Mouse (Mus musculus): ENCODE measurements around the gene Cmtm7. TPM values are rescaled to one million over a fixed set of nuclear protein-coding genes. Genes with fewer than 3 reads are reported as not detected.
A peak's percentile ranks its signal among the peaks of the same experiment; 100 is the strongest.

Cmtm7 gene
- polyA plus RNA-seq, 1 experiment = 63.7 TPM

- peaks cover 20% of the 10 kb centered on the region for H3K36me3 ChIP-seq (ENCODE audit: control insufficient read depth, insufficient read depth, low read length, poor library complexity, severe bottlenecking)
- no peak overlapping the region for H3K4me3 ChIP-seq (ENCODE audit: low read depth, low read length)
- peak; percentile 9 for TF ChIP-seq CTCF (IDR thresholded peaks at IDR 0.05; ENCODE audit: low read depth, low read length)
- TF ChIP-seq POLR2A (IDR thresholded peaks at IDR 0.05; ENCODE audit: insufficient read depth, low read length) = no peak
- TF ChIP-seq EP300 (IDR thresholded peaks at IDR 0.05; ENCODE audit: insufficient read depth, low read depth, low read length) = no peak
- no peak overlapping the region for H3K9ac ChIP-seq (ENCODE audit: low read depth, poor library complexity, severe bottlenecking)
- H3K4me1 ChIP-seq (ENCODE audit: control insufficient read depth, insufficient read depth, low read length) = peaks cover 4% of the 10 kb centered on the region
- no peaks in the 10 kb centered on the region for H3K27me3 ChIP-seq (ENCODE audit: control insufficient read depth, insufficient read depth, low read length, poor library complexity, severe bottlenecking)
- no peak overlapping the region for H3K27ac ChIP-seq (ENCODE audit: insufficient read depth, low read length)
- no peaks in the 10 kb centered on the region for H3K9me3 ChIP-seq (replicated peaks; ENCODE audit: control insufficient read depth, insufficient read depth, low read length, poor library complexity, severe bottlenecking)
Measured at GRCm38 (mm10) chr9:114727315-114727714, 54.3 kb downstream of the Cmtm7 start.

DNA sequence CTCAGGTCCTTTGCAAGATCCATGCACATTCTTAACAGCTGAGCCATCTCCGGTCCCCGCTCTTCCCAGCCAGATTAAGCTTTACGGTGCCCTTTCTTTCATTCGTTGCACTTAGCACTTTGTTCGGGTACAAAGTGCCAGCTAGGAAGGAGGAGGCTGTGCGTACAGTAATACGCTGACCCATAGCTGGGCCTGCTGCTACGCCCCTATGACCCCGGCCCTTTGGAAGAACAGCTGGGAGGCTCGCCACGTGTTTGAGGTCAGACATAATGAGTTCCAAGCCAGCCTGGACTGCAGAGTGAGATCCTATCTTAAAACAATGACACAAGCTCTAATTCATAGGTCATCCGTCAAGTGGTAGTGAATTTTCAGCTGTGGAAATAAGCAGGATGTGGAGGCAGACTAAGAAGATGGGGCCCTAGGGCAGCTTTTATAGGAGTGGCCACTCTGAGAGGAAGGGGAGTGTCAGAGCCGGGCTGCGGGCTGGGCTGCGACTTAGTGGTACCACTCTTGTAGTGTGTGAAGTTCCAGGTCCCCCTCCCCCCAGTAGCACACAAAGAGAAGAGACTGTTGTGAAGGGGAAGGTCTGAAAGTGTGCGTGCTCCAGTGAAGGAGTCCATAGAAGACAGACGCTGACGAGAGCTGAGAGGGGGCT is 64.9 kb downstream of the Cmtm7 start:
- no peak for TF ChIP-seq POLR2A (IDR thresholded peaks at IDR 0.05; ENCODE audit: insufficient read depth, low read length)
- TF ChIP-seq CTCF (IDR thresholded peaks at IDR 0.05; ENCODE audit: low read depth, low read length) = no peak
- no peak for TF ChIP-seq EP300 (IDR thresholded peaks at IDR 0.05; ENCODE audit: insufficient read depth, low read depth, low read length)
- Histone ChIP-seq H3K27ac (ENCODE audit: insufficient read depth, low read length) (no peak overlapping the region), H3K9me3 (replicated peaks; ENCODE audit: control insufficient read depth, insufficient read depth, low read length, poor library complexity, severe bottlenecking) (no peaks in the 10 kb centered on the region), H3K9ac (ENCODE audit: low read depth, poor library complexity, severe bottlenecking) (no peak overlapping the region), H3K27me3 (ENCODE audit: control insufficient read depth, insufficient read depth, low read length, poor library complexity, severe bottlenecking) (no peaks in the 10 kb centered on the region), H3K4me1 (ENCODE audit: control insufficient read depth, insufficient read depth, low read length) (no peaks in the 10 kb centered on the region), H3K4me3 (ENCODE audit: low read depth, low read length) (no peak overlapping the region), H3K36me3 (ENCODE audit: control insufficient read depth, insufficient read depth, low read length, poor library complexity, severe bottlenecking) (peaks cover 47% of the 10 kb centered on the region)

GRCm38 (mm10) chr9:114713481-114713880 is 68.2 kb downstream of the Cmtm7 start:
- Histone ChIP-seq H3K9ac (ENCODE audit: low read depth, poor library complexity, severe bottlenecking) (no peak overlapping the region), H3K9me3 (replicated peaks; ENCODE audit: control insufficient read depth, insufficient read depth, low read length, poor library complexity, severe bottlenecking) (no peaks in the 10 kb centered on the region), H3K27ac (ENCODE audit: insufficient read depth, low read length) (no peak overlapping the region), H3K36me3 (ENCODE audit: control insufficient read depth, insufficient read depth, low read length, poor library complexity, severe bottlenecking) (peaks cover 41% of the 10 kb centered on the region), H3K4me3 (ENCODE audit: low read depth, low read length) (no peak overlapping the region), H3K27me3 (ENCODE audit: control insufficient read depth, insufficient read depth, low read length, poor library complexity, severe bottlenecking) (no peaks in the 10 kb centered on the region), H3K4me1 (ENCODE audit: control insufficient read depth, insufficient read depth, low read length) (no peaks in the 10 kb centered on the region)
- TF ChIP-seq EP300 (IDR thresholded peaks at IDR 0.05; ENCODE audit: insufficient read depth, low read depth, low read length) = no peak
- TF ChIP-seq CTCF (IDR thresholded peaks at IDR 0.05; ENCODE audit: low read depth, low read length) = no peak
- TF ChIP-seq POLR2A (IDR thresholded peaks at IDR 0.05; ENCODE audit: insufficient read depth, low read length) = no peak

DNA sequence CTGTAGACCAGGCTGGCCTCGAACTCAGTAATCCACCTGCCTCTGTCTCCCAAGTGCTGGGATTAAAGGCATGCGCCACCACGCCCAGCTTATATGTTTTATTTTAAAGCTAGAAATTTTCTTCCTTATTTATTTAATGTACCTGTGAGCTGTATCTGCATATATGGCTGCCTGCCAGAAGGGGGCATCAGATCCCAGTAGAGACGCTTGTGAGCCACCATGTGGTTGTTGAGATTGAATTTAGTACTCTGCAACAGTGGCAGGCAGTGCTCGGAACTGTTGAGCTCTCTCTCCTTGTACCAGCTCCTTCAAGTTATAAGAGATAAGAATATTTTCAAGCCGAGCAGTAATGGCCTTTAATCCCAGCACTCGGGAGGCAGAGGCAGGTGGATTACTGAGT is 71.3 kb downstream of the Cmtm7 start:
- no peaks in the 10 kb centered on the region for H3K27me3 ChIP-seq (ENCODE audit: control insufficient read depth, insufficient read depth, low read length, poor library complexity, severe bottlenecking)
- no peak overlapping the region for H3K9ac ChIP-seq (ENCODE audit: low read depth, poor library complexity, severe bottlenecking)
- no peak overlapping the region for H3K4me3 ChIP-seq (ENCODE audit: low read depth, low read length)
- no peaks in the 10 kb centered on the region for H3K4me1 ChIP-seq (ENCODE audit: control insufficient read depth, insufficient read depth, low read length)
- H3K27ac ChIP-seq (ENCODE audit: insufficient read depth, low read length) = no peak overlapping the region
- peaks cover 7% of the 10 kb centered on the region for H3K9me3 ChIP-seq (replicated peaks; ENCODE audit: control insufficient read depth, insufficient read depth, low read length, poor library complexity, severe bottlenecking)
- peaks cover 45% of the 10 kb centered on the region for H3K36me3 ChIP-seq (ENCODE audit: control insufficient read depth, insufficient read depth, low read length, poor library complexity, severe bottlenecking)
- TF ChIP-seq CTCF (IDR thresholded peaks at IDR 0.05; ENCODE audit: low read depth, low read length) (peak; percentile 72), EP300 (IDR thresholded peaks at IDR 0.05; ENCODE audit: insufficient read depth, low read depth, low read length) (no peak)

GRCm38 (mm10) chr9:114707805-114708204 is 73.9 kb downstream of the Cmtm7 start:
- peaks cover 35% of the 10 kb centered on the region for H3K36me3 ChIP-seq (ENCODE audit: control insufficient read depth, insufficient read depth, low read length, poor library complexity, severe bottlenecking)
- peaks cover 9% of the 10 kb centered on the region for H3K9me3 ChIP-seq (replicated peaks; ENCODE audit: control insufficient read depth, insufficient read depth, low read length, poor library complexity, severe bottlenecking)
- no peaks in the 10 kb centered on the region for H3K27me3 ChIP-seq (ENCODE audit: control insufficient read depth, insufficient read depth, low read length, poor library complexity, severe bottlenecking)
- H3K4me1 ChIP-seq (ENCODE audit: control insufficient read depth, insufficient read depth, low read length) = no peaks in the 10 kb centered on the region
- H3K9ac ChIP-seq (ENCODE audit: low read depth, poor library complexity, severe bottlenecking) = no peak overlapping the region
- TF ChIP-seq POLR2A (IDR thresholded peaks at IDR 0.05; ENCODE audit: insufficient read depth, low read length) (no peak), EP300 (IDR thresholded peaks at IDR 0.05; ENCODE audit: insufficient read depth, low read depth, low read length) (no peak), CTCF (IDR thresholded peaks at IDR 0.05; ENCODE audit: low read depth, low read length) (no peak)
- no peak overlapping the region for H3K4me3 ChIP-seq (ENCODE audit: low read depth, low read length)
- no peak overlapping the region for H3K27ac ChIP-seq (ENCODE audit: insufficient read depth, low read length)

Other genes starting within 250 kb of the Cmtm7 start
- 120 and 122 TPM in 2 replicates for gene Trim71, start 217.5 kb downstream of the Cmtm7 start, polyA plus RNA-seq (2011; ENCODE audit: insufficient read depth, insufficient read length, low read depth, missing spikeins)
- gene Cnot10, start 141.7 kb downstream of the Cmtm7 start, polyA plus RNA-seq (2011; ENCODE audit: insufficient read depth, insufficient read length, low read depth, missing spikeins) = 57.6 and 61.0 TPM in 2 replicates
- 73.5 and 73.8 TPM in 2 replicates for gene Dync1li1, start 93.1 kb downstream of the Cmtm7 start, polyA plus RNA-seq (2011; ENCODE audit: insufficient read depth, insufficient read length, low read depth, missing spikeins)
- gene Cmtm6, start 50.7 kb downstream of the Cmtm7 start, polyA plus RNA-seq (2011; ENCODE audit: insufficient read depth, insufficient read length, low read depth, missing spikeins) = 47.4 and 49.3 TPM in 2 replicates
- gene Cmtm8, start 62.3 kb upstream of the Cmtm7 start, polyA plus RNA-seq (2011; ENCODE audit: insufficient read depth, insufficient read length, low read depth, missing spikeins) = 7.8 and 8.2 TPM in 2 replicates
- gene Gpd1l, start 152.1 kb upstream of the Cmtm7 start, polyA plus RNA-seq (2011; ENCODE audit: insufficient read depth, insufficient read length, low read depth, missing spikeins) = 14.4 and 14.5 TPM in 2 replicates
- 6.0 and 8.3 TPM in 2 replicates for gene Osbpl10, start 196.7 kb upstream of the Cmtm7 start, polyA plus RNA-seq (2011; ENCODE audit: insufficient read depth, insufficient read length, low read depth, missing spikeins)
- 3,274 and 3,343 TPM in 2 replicates for gene Rps27rt, start 200.9 kb upstream of the Cmtm7 start, polyA plus RNA-seq (2011; ENCODE audit: insufficient read depth, insufficient read length, low read depth, missing spikeins)

Measured in ES-Bruce4 (cell line).